Mouse (Mus musculus) forelimb bud, embryonic 11.5 days (tissue): Measurements from ENCODE around the gene Qrsl1.
A peak's percentile ranks its signal among the peaks of the same experiment; 100 is the strongest.

Source experiments
- DNase-seq: peaks from one replicate; pipeline ENCODE4 v3.0.0-alpha.2; 2012; ENCODE audit warnings: low read depth, low spot score

Gene Qrsl1

DNA sequence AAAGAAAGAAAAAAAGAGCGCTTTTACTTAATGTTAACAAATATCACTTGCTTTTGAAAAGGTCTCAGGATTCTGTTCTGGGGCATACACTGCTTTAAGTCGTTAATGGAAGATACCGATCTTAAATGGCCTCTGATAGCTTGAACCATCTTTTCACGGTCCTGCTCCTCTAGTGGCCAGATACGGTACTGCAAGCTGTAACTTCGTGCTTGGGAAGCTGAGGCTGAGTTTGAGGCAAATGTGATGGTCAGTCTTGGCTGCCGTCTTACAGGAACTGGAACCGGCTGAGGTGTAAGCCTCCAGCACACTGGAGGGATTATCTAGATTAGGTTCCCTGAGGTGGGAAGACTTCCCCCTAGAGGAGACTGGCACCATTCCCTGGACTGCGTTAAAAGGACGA, 30.8 kb downstream of the Qrsl1 start:
- DNase-seq = peak; percentile 50

GRCm38 (mm10) chr10:43856351-43856750, 45.2 kb downstream of the Qrsl1 start:
- DNase-seq = no peak

- no peak for DNase-seq
These were observed 45.6 kb downstream of the Qrsl1 start for GRCm38 (mm10) chr10:43855916-43856315.

GRCm38 (mm10) chr10:43851898-43852297, 49.6 kb downstream of the Qrsl1 start:
- DNase-seq = no peak

GRCm38 (mm10) chr10:43849478-43849877, 52.1 kb downstream of the Qrsl1 start:
- DNase-seq = no peak

- no peak for DNase-seq
These were observed 55.4 kb downstream of the Qrsl1 start for GRCm38 (mm10) chr10:43846141-43846622.

DNA sequence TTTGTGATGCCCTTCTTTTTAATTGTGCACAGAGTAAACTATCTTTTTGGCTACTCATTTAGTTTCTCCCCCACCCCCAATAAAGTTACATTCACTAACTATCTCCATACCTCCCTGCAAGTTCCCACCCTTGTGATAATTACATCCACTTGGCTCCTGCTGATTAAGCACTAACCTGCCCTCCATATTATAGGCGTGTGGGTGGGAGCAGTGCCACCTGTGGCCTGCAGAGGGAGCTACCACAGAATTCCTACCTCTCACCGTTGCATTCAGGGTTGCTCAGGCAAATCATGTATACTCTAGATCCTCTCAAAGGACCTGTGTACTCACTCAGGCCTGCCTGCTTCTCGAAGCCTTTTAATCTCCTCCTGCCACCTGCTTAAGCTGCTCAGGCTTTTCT, 56.1 kb downstream of the Qrsl1 start:
- no peak for DNase-seq

GRCm38 (mm10) chr10:43841441-43841840, 60.1 kb downstream of the Qrsl1 start:
- DNase-seq = no peak

- no peak for DNase-seq
These were observed 68.7 kb downstream of the Qrsl1 start for GRCm38 (mm10) chr10:43832868-43833267.

DNA sequence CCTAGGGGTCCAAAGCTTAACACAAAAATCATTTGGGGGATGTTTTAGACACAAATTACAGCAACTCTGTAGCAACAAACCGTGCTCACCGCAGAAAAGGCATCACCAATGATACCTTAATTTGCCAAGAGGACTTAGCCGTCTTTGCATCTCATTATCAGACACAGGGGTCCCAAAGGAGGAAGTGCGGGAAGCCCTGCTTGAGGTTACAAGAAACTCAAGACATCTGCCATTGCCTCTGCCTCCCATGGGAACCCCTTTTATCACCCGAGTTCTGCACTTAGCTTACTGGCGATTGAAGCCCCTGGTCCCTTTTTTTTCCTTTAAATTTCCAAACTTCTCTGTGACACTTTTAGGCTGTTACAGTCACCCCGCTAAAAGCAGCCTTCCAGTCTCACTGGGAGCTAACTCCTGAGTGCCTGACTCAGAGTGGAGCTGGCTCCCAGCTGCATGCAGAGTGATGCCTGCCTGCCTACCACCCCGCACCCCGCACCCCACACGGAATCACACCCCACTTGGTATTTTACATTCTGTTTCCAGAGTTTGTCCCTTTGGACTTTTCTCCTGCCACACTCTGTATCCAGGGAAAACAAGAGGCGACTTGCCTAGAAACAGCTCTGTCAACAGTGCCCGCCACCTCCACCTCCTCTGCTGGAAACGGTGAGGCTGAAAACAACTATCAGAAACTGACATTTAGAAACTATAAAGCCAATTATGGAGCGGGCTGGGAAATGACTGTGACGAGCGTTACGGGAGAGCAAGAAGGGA, 71.1 kb downstream of the Qrsl1 start:
- no peak for DNase-seq

- no peak for DNase-seq
These were observed 72.9 kb downstream of the Qrsl1 start for GRCm38 (mm10) chr10:43828686-43829015.

DNA sequence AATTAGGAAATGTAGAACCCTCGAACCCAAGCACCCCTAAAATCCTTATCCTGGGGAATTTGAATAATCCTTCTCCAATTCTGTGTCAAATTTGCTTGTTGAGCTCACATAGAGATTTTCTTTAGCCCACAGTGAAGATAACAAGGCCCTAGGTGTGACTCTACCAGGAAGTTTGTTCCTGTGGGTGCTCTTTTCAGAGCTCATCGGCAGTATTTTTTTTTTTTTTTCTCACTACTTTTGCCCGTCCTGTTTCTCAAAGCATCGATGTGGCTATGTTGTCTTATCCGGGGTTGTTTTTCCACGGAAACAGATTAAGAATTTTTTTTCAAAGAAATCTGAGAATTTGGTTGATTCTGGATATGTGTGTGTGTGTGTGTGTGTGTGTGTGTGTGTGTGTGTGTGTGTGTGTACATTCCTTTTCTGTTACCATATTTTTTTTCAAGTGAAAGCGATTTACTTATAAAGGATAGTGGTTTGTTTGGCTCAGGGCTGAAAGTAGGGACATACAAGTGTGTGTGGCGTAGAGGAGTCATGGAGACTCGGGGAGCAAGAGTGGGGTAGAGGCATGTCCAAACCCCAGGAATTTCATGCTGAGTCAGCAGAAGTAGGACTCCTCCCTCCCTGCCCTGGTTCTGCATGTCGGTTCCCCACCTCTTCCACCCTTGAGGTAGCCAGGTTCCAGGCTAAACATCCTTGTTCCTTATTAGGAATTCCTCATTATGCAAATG, 73.4 kb downstream of the Qrsl1 start:
- DNase-seq = no peak

DNA sequence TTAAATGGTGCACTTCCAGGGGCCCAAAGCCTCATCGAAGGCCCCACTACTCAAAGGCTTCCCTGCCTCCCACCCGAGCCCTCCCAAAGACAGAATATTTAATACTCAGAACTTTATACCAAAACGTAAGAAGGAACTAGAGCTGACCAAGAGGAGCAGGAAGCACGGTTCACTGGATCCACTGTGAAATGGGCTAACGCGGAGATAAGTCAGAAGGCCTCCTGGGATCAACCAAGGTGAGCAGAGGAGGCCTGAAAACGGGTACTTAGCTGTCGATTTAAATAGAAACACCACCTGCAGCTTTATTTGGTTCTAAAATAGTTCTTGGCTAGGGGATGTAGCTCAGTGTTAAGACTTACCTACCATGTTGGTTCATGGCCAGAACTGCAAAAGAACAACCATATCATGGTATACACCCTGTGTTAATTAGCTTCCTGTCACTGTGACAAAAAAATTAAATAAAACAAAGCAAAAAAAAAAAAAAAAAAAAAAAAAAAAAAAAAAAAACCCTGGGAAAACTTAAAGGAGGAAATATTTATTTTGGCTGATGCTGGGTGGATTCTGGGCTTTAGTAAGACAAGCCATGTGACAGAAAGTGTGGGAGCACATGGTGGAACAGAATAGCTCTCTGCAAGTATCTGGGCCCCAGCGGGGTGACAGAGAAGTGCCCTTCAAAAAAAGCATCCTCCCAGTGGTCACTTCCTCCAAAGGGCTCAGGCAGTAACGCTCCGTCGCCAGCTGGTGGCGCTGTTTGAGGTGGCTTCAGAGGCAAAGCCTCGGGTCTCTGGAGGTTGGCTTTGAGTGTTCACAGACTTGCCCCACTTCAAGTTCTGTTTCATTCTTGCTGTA, 74.5 kb downstream of the Qrsl1 start:
- DNase-seq = no peak

DNA sequence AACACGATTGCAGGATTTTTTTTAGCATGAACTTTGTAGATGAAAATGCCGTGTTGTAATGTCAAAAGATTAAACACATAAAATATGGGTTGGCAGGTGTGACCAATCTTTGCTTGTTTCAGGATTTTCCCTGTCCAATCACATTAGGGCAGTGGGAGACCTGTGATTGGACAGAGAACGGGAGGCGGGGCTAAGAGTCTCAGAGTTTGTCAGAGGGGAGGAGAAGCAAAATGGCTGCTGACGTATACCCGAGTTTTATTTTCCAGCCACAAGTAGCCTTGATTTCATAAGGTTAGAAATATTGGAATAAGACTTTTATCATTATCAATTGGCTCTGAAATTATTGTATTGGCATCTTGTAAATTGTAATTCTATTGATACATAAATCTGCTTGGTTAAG, 75.8 kb downstream of the Qrsl1 start:
- no peak for DNase-seq

- no peak for DNase-seq
These were observed 76.8 kb downstream of the Qrsl1 start for GRCm38 (mm10) chr10:43824713-43825112.
